Mouse (Mus musculus) midbrain, embryonic 10.5 days (tissue): ENCODE measurements around the gene Fam69b. TPM values are rescaled to one million over a fixed set of nuclear protein-coding genes. Genes with fewer than 3 reads are reported as not detected.
A peak's percentile ranks its signal among the peaks of the same experiment; 100 is the strongest.

Source experiments
- DNase-seq: peaks from one replicate; pipeline ENCODE4 v3.0.0-alpha.2; 2017; ENCODE audit warnings: low spot score
- H3K27ac ChIP-seq: fragments of 300-500 bp; sonication (generic); replicated peaks from 2 replicates; pipeline ENCODE4 v1.5.1; 2016; ENCODE audit warnings: mild to moderate bottlenecking
- H3K27me3 ChIP-seq: fragments of 300-500 bp; sonication (generic); 2 replicates; pipeline ENCODE4 v1.6.1; 2016; ENCODE audit warnings: low read depth, mild to moderate bottlenecking; ENCODE audit not compliant: poor library complexity, severe bottlenecking
- H3K36me3 ChIP-seq: fragments of 300-500 bp; sonication (generic); 2 replicates; pipeline ENCODE4 v1.6.1; 2016; ENCODE audit warnings: mild to moderate bottlenecking, moderate library complexity
- H3K4me1 ChIP-seq: fragments of 300-500 bp; sonication (generic); 2 replicates; pipeline ENCODE4 v1.6.1; 2016
- H3K4me3 ChIP-seq: fragments of 300-500 bp; sonication (generic); 2 replicates; pipeline ENCODE4 v1.5.1; 2016; ENCODE audit warnings: mild to moderate bottlenecking, moderate library complexity
- H3K9me3 ChIP-seq: fragments of 300-500 bp; sonication (generic); replicated peaks from 2 replicates; pipeline ENCODE4 v1.6.1; 2016; ENCODE audit warnings: mild to moderate bottlenecking
- WGBS: fragments of 180-500 bp; shearing (Covaris S2); methylation state at CpG from one replicate; pipeline ENCODE4 v1.1.7; 2016; 5-methylcytosine and 5-hydroxymethylcytosine counted together
- polyA plus RNA-seq: library from polyadenylated mRNA; unstranded; fragments of >200 nt; fragmentation: Nextera tagmentation; extraction: Ambion mirVana; gene quantifications from 2 replicates; pipeline ENCODE4 v1.2.1, GENCODE M21; 2016

Fam69b gene
- polyA plus RNA-seq = 36.4 and 51.4 TPM in 2 replicates

DNA sequence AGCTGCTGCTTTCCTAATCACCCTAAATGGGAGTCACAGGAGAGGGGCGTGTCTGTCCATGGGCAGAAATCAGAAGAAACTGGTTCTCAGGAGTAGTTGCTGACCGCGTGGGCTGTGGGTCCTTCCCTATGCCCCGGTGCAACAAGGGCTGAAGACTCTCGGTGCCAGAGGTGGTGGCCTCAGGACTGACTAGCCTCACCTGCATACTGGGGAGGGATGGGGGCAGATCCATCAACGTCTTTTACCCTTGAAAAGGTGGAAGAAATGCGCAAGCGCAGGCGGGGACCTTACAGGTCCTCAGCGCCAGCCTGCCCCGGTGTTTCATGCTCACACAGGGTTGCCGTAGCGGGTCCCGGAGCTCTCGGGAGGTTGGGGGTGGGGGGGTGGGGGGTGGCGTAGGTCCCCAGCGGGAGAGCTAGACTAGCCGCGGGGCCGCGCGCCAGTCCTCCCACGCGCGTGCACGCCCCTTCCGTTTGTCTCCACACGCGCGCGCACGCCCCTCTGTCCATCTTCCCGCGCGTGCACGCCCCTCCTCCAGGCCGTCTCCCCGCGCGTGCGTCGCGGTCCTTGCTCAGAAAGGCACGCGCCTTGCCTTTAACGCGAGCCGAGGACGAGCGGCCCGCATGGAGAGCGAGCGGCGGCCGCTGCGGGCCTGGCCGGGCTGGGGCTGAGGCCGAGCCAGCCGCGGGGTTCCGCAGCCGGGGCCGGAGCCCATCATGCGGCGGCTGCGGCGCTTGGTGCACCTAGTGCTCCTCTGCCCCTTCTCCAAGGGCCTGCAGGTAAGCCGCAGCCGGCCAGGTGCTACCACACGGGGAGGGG is at the start of gene Fam69b:
Gene Fam69b (plus strand): TSS at position 537 of the 819 bp plus-strand sequence.
- 1% methylated on average over 70 of the region's 70 CpGs for WGBS
- H3K27ac ChIP-seq = peak within 1 kb of the TSS; percentile 93
- peak within 1 kb of the TSS; percentile 82 for H3K4me3 ChIP-seq
- H3K27me3 ChIP-seq = peaks cover 15% of the 10 kb centered on the region
- peak; percentile 78 for DNase-seq
- H3K9me3 ChIP-seq = no peaks in the 10 kb centered on the region
- peaks cover 16% of the 10 kb centered on the region for H3K36me3 ChIP-seq
- H3K4me1 ChIP-seq = peaks cover 44% of the 10 kb centered on the region

DNA sequence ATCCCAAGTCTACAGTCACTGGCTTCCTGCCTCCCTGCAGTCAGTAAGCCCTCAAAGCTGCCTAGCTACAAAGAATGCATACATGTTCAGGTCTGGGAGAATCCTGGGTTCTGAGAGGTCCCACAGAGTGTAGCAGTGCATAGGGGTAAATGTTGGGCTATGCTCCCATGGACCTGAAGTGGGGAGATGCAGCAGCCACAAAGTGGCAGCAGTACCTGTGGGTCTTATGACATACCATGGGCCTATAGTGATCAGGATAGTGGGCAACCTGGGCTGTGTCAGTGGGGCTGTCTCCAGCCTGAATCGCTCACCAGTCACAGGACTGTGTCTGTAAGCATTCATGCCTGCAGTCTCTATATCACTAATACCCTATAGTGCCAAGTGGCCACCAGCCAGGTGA is 48.5 kb upstream of the Fam69b start, which contains the start of gene Egfl7:
Gene Egfl7 (plus strand): TSS at position 301 of the 400 bp plus-strand sequence.
- no peaks in the 10 kb centered on the region for H3K9me3 ChIP-seq
- no peak for DNase-seq
- peak within 1 kb of the TSS; percentile 75 for H3K27ac ChIP-seq
- H3K36me3 ChIP-seq = no peaks in the 10 kb centered on the region
- peaks cover 28% of the 10 kb centered on the region for H3K4me1 ChIP-seq
- WGBS = 96% methylated on average over 1 of the region's 1 CpGs
- H3K27me3 ChIP-seq = no peaks in the 10 kb centered on the region
- H3K4me3 ChIP-seq = no peak within 1 kb of the TSS

DNA sequence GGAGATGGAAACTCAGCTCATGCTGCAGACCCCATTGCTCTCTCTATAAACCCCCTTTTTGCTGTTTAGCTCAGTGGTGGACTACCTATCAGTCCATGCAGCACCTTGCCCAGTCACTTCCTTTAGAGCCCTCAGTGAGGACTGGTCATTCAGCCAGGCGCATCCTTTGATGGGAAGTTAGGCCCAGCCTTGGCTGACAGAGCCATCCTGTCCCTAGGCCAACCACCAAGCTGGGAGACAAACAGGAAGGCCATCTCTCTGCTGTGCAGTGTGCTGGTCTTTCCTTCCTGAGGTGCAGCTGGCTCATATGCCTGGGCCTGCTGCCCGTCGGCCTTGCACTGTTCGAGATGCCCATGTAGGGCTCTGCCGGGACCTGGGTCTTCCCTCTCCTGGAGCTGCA is 47.5 kb upstream of the Fam69b start:
- no peaks in the 10 kb centered on the region for H3K27me3 ChIP-seq
- H3K36me3 ChIP-seq = no peaks in the 10 kb centered on the region
- H3K4me1 ChIP-seq = peaks cover 17% of the 10 kb centered on the region
- 91% methylated on average over 5 of the region's 5 CpGs for WGBS
- H3K27ac ChIP-seq = peak overlapping the region; percentile 56; the same call in 1 of the 2 replicates
- H3K4me3 ChIP-seq = no peak overlapping the region
- no peak for DNase-seq
- no peaks in the 10 kb centered on the region for H3K9me3 ChIP-seq

DNA sequence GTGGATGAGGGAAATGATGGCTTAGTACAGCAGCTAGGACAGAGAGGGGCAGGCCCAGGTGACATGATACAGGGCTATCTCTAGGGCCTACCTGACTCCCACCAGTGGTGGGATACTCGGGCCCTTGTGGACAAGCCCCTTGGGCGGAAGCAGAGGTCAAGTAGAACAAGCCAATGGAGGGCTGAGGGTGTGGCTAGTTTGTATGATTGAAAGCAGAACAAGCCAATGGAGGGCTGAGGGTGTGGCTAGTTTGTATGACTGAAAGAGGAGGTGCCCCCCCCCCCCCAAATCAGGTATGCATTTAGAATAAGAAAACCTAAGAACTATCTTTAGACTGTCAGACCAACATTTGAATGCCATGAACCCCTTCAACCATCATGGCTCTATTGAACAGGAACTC is 46.1 kb upstream of the Fam69b start:
- Histone ChIP-seq H3K36me3 (no peaks in the 10 kb centered on the region), H3K4me3 (no peak overlapping the region), H3K4me1 (peaks cover 28% of the 10 kb centered on the region), H3K9me3 (no peaks in the 10 kb centered on the region), H3K27me3 (no peaks in the 10 kb centered on the region), H3K27ac (no peak overlapping the region)
- DNase-seq = no peak
- 69% methylated on average over 2 of the region's 2 CpGs for WGBS

DNA sequence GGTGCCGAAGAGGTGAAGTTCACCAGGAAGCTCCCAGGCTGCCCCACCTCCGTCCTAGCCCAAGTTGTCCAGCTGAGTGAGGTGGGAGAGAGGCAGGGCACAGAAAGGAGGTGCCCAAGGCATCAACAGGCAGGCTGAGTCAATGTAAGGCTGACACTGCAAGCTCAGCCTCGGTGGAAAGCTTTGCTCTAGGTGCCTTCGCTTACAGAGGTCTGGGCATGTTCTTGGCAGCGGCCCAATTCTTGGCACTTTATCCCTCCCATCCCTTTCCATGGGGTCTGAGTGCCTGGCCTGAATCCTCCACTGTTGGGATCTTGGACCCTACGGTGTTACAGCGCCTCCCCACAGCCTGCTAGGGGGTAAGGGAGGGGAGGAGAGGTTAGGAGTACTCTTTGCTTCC is 45.5 kb upstream of the Fam69b start:
- WGBS = 78% methylated on average over 7 of the region's 7 CpGs
- Histone ChIP-seq H3K4me3 (no peak overlapping the region), H3K36me3 (no peaks in the 10 kb centered on the region), H3K27ac (peak overlapping the region; percentile 38; the same call in 1 of the 2 replicates), H3K27me3 (no peaks in the 10 kb centered on the region), H3K4me1 (peaks cover 32% of the 10 kb centered on the region), H3K9me3 (no peaks in the 10 kb centered on the region)
- DNase-seq = no peak

DNA sequence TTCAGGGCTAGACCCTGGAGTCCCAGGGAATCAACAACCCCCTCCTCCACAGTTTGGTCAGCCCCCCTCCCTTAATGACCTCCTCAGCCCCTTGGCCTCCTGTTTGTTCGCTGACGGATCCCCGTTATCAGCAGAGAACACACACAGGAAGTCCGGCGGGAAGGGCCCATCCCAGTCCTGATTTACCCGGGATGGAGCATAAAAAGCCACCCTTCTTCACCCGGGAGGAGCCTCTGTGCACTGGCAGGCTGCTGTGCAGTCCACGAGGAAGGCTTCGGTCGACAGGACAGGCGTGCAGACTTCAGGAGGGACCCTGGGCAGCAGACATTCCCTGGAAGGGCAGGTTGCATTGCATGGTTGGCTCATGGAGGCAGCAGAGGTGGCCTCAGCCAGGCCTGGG is 44.6 kb upstream of the Fam69b start:
- H3K9me3 ChIP-seq = no peaks in the 10 kb centered on the region
- H3K4me1 ChIP-seq = peaks cover 33% of the 10 kb centered on the region
- H3K27me3 ChIP-seq = no peaks in the 10 kb centered on the region
- H3K36me3 ChIP-seq = no peaks in the 10 kb centered on the region
- DNase-seq = no peak
- H3K27ac ChIP-seq = peak overlapping the region; percentile 29; the same call in 1 of the 2 replicates
- WGBS = 74% methylated on average over 11 of the region's 11 CpGs
- peak overlapping the region; percentile 31 for H3K4me3 ChIP-seq

DNA sequence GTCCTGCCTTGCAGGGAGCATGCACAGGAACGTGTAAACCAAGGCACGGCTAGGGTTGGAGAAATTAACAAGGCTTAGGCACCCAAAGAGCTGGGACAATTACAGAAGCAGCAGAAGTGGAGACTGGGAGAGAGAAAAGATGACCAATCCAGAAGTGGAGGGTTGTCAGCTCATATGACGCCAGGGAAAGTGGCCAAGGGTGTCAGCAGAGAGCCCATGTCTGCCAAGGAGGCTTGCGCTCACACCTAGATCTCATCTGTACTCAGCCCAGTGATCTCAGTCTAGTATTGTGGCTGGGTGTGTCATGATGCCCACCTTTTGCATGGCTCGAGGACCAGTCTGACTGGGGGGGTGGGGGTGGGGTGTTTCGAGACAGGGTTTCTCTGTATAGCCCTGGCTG is 42.5 kb upstream of the Fam69b start:
- no peaks in the 10 kb centered on the region for H3K9me3 ChIP-seq
- no peak for DNase-seq
- H3K4me1 ChIP-seq = peaks cover 33% of the 10 kb centered on the region
- H3K4me3 ChIP-seq = peak overlapping the region; percentile 77
- WGBS = 64% methylated on average over 6 of the region's 6 CpGs
- peak overlapping the region; percentile 42 for H3K27ac ChIP-seq
- H3K36me3 ChIP-seq = no peaks in the 10 kb centered on the region
- H3K27me3 ChIP-seq = no peaks in the 10 kb centered on the region

DNA sequence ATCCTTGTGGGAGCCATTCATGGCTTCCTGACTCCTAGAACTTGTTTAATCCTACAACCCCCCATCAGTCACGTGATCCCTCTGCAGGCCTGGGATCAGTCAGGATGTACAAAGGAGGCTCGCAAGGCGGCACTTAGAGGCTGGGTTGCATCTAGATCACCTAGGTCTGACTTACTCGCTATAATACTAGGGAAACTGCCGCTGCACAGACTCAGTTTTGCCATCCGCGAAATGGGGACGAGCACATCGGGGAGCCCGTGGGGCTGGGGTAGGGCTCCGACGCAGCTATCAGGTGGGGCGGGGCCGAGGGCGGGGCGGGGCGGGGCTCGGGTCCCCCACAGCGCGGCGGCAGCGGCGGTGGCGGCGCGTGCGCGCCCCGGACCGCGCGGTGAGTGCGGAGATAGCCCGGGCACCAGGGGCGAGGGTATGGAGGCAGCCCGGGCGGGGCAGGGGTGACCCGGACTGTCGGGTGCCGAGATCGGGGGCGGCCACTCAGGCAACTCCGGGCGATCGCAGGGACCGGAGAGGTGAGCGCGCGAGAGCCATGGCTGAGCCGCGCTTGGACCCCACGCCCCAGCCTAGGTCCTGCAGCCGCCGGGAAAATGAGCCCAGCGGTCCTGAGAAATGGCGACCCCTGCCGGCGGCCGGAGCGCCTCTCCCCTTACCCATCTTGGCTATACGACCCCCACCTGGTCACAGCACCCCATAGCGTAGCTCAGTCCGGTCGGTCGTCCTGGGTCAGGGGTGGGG is 41.8 kb upstream of the Fam69b start, which contains the start of gene Gm20532:
Gene Gm20532 (plus strand): TSS at position 346 of the 750 bp plus-strand sequence.
- Histone ChIP-seq H3K36me3 (no peaks in the 10 kb centered on the region), H3K27ac (peak within 1 kb of the TSS; percentile 91), H3K27me3 (no peaks in the 10 kb centered on the region), H3K9me3 (no peaks in the 10 kb centered on the region), H3K4me1 (peaks cover 33% of the 10 kb centered on the region), H3K4me3 (peak within 1 kb of the TSS; percentile 77)
- under 1% methylated on average over 65 of the region's 65 CpGs for WGBS
- peak; percentile 88 for DNase-seq

DNA sequence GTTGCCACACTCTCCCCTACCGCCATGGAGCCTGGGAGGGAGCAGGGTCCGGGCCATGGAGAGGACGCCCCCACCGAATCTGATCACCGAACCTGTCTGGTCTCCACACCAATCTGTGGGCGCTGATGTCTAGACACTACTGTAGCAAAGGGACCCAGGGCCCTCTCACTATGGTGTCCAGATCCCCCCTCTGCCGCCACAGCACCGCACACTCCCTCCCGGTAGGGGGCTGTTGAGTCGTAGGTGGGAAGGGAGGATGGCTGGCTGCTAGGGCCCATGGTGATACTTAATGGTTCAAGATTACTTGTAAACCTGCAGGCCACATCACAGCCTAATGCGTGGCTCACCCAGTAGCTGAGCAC is 41.2 kb upstream of the Fam69b start:
- no peaks in the 10 kb centered on the region for H3K27me3 ChIP-seq
- H3K4me1 ChIP-seq = peaks cover 33% of the 10 kb centered on the region
- peak overlapping the region; percentile 91 for H3K27ac ChIP-seq
- H3K9me3 ChIP-seq = no peaks in the 10 kb centered on the region
- WGBS = 6% methylated on average over 11 of the region's 11 CpGs
- DNase-seq = no peak
- peak overlapping the region; percentile 77 for H3K4me3 ChIP-seq
- H3K36me3 ChIP-seq = no peaks in the 10 kb centered on the region

DNA sequence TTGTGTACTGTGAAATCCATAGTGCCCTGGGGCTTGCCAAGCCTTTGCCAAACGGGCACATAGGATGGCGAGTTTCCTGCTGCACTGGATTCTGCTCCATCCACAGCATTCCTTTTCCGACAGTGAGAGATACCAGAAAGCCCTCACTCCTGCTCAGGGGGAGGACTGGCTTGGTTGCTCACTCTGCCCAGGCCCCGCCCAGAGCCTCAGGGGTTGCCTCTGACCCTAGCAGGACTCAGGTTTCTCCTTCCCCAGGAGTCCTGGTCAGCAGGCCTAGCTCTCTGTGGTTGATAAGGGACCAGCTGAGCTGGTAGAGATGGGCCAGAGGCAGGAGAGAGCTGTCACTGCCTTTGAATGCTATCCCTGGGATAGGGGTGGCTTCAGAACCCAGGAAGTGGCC is 39.7 kb upstream of the Fam69b start:
- no peaks in the 10 kb centered on the region for H3K9me3 ChIP-seq

DNA sequence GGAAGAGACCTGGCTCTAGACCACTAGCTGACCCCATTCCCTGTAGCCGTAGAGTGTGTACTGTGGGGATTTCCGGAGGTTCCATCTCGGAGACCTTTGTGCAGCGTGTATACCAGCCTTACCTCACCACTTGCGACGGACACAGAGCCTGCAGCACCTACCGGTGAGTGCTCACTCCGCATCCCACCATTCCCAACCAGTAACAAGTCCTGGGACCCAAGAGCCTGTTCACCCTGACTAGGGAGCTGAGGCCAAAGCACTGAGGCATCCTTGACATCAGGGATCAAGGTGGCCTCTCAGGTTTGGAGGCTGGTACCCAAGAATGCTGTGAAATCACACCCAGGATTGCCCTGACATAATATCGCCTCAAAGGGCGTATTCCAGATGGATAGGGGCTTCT is 39.0 kb upstream of the Fam69b start:
- Histone ChIP-seq H3K4me3 (no peak overlapping the region), H3K36me3 (no peaks in the 10 kb centered on the region), H3K4me1 (peaks cover 33% of the 10 kb centered on the region), H3K27me3 (no peaks in the 10 kb centered on the region), H3K9me3 (no peaks in the 10 kb centered on the region), H3K27ac (no peak overlapping the region)
- WGBS = 95% methylated on average over 10 of the region's 10 CpGs
- DNase-seq = no peak

More for the DNA sequence above, 39.7 kb upstream of the Fam69b start:
- Histone ChIP-seq H3K36me3 (no peaks in the 10 kb centered on the region), H3K4me1 (peaks cover 33% of the 10 kb centered on the region), H3K27ac (no peak overlapping the region), H3K27me3 (no peaks in the 10 kb centered on the region), H3K4me3 (no peak overlapping the region)
- 44% methylated on average over 4 of the region's 4 CpGs for WGBS
- DNase-seq = no peak

DNA sequence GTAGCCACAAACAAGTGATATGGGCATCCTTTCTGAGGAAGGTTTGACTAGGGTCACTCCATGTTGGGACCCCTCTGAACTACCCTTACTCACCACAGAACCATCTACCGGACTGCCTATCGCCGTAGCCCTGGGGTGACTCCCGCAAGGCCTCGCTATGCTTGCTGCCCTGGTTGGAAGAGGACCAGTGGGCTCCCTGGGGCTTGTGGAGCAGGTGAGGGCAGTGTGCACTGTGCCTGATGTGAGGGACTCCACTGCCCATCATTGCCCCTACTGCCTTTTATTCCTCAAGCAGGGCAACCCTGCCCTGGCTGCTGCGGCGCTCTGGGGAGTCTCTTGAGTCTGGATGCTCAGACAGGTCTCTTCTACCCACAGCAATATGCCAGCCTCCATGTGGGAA is 38.0 kb upstream of the Fam69b start:
- no peaks in the 10 kb centered on the region for H3K27me3 ChIP-seq
- H3K36me3 ChIP-seq = no peaks in the 10 kb centered on the region
- 94% methylated on average over 7 of the region's 7 CpGs for WGBS
- no peak overlapping the region for H3K4me3 ChIP-seq
- no peaks in the 10 kb centered on the region for H3K9me3 ChIP-seq
- DNase-seq = no peak
- H3K27ac ChIP-seq = no peak overlapping the region
- H3K4me1 ChIP-seq = peaks cover 33% of the 10 kb centered on the region

DNA sequence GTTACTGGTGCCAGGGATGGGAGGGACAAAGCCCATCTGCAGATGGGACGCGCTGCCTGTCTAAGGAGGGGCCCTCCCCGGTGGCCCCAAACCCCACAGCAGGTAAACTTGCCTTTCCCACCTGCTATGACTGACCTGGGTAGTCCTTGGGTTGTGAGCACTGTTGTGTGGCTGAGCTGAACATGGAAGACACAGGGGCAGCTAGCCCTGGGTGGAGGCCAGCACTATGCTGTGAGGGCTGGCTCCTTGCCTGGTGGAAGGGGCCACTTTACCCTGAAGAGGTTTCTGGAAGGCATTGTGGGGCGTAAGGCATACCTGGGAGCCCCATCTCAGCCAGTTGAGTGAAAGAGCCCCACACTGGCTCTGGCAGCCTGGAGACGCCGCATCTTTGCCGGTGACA is 37.3 kb upstream of the Fam69b start:
- no peak overlapping the region for H3K27ac ChIP-seq
- peaks cover 31% of the 10 kb centered on the region for H3K4me1 ChIP-seq
- WGBS = 90% methylated on average over 7 of the region's 7 CpGs
- no peaks in the 10 kb centered on the region for H3K9me3 ChIP-seq
- H3K27me3 ChIP-seq = no peaks in the 10 kb centered on the region
- no peak overlapping the region for H3K4me3 ChIP-seq
- no peaks in the 10 kb centered on the region for H3K36me3 ChIP-seq
- DNase-seq = no peak
